Mouse (Mus musculus) heart, adult 8-10 months (tissue): ENCODE measurements at regions not wholly inside any gene's neighbourhood (a gene's known extent, or its start where the extent isn't known, plus 50 kb on each side); places are given as distances from the start of the nearest gene placed in this dataset.
A peak's percentile ranks its signal among the peaks of the same experiment; 100 is the strongest.

Experiments used
- DNase-seq: peaks from one replicate; pipeline ENCODE4 v3.0.0; 2022; ENCODE audit warnings: low spot score

GRCm38 (mm10) chr3:82781464-82781863, 94.8 kb downstream of the Rbm46 start:
- no peak for DNase-seq

DNA sequence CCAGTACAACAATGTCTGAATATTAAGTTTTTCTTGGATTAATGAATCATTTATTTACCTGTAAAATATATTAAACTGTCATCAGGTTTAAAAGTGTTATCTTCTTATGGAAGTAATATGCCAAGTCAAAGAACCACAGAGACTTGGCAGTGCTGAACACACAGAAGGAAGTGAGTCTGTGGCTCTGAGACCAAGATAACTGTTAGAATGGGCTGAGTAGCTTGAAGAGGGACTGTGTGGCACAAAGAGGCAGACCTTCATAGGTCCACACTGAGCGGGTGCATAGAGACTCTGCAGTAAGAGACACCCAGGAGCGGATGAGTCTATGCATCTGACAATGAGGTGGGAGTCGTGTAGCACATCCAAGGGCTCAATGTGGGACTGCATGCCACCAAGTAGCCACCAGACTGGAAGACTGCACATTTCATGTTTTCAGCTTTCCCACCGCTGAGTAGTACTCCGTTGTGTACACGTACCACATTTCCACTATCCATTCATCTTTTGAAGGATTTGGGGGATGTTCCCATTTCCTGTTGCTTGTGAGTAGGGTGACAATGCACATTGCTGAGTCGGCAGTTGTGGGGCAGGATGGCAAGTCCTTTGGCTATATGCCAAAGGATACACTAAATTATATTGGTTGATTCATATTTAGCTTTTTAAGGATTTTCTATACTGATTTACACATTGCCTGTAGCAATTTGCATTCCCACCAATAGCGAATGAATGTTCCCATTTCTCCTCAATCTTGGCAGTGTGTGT, 105.6 kb downstream of the Rbm46 start:
- DNase-seq: no peak

- DNase-seq: no peak
These were observed 108.8 kb downstream of the Rbm46 start for GRCm38 (mm10) chr3:82767484-82767883.

DNA sequence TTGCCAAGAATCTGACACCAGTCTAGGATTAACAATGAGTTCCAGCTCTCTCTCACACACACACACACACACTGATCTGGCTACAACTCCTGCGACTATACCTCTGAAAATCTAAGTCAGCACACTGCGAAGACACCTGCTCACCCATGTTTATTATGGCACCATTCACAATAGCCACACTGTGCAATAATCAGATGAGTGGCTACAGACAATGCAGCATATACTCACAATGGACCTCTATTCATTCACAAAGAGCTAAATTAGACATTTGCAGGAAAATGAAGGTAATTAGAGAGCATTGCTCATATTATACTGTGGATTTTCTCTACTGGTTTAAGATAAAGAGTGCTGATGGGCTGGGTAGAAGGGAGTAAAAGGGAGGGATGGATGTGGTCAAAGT, 116.3 kb downstream of the Rbm46 start:
- no peak for DNase-seq

- DNase-seq: no peak
These were observed 117.3 kb downstream of the Rbm46 start for GRCm38 (mm10) chr3:82758967-82759366.

GRCm38 (mm10) chr3:82725546-82725945, 150.7 kb downstream of the Rbm46 start:
- DNase-seq: peak; percentile 11

GRCm38 (mm10) chr3:82707628-82708027, 159.7 kb upstream of the Npy2r start:
- no peak for DNase-seq

DNA sequence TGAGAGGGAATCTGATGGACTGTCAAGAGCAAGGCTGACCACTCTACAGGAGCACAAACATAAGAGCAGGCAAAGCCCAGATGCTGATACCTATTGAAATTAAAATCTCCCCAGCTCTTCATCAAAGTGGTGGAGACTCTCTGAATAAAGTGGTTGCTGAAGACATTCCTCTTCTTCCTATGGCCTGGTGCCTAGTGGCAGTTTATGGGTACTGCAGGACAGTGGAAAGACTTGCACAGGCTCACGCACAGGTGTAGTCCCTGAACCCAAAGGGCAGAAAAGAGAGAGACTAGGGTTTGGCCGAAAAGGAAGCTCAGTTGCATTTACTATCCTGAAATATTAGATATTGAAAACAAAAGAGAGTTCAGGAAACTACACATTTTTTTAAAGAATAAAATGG, 144.2 kb upstream of the Npy2r start:
- no peak for DNase-seq

DNA sequence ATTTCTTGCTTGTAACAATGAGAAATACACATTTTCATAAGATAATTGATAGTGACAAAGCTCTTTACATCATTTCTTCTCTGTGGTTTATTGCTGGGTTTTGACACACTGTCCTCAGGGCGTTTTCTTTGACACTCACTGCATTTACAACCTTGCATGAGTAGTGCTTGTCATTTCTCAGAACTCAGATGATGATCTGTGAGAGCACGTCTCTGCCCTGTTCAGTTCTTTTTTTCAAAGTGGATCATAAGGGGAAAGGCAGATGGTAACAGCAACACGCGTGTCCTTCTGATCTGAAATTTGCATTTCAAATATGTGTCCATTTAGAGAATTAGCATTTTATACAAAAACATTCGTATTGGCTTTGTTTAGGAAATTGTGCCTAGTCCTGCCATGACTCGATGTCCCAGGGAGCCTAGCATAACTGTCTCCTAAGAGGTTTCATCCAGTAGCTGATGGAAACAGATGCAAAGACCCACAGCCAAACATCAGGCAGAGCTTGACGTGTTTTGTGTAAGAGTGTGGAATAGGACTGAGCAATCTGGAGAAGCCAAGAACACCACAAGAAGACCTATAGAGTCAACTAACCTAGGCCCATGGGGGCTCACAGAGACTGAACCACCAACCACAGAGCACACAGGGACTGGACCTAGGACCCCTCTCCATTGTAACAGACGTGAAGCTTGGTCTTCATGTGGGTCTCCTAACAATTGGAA, 108.4 kb upstream of the Npy2r start:
- DNase-seq: no peak

DNA sequence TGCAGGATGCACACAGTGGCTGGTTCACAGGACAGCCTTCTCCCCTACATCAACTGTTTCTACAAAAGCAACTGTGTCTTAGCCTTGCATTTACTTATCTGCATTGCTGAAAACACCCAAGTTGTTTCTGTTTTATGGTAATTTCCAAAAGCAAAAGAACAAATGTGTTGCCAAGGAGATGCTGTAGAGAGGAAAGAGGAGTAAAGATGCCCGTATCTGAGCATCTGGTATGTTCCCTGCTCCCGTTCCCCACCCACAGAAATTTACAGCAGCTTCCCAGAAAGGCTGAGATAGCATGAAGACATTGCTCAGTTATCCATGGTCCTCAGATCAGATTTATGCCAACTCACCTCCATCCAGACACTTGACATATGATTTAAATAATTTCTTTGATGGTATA, 104.5 kb upstream of the Npy2r start:
- DNase-seq: no peak

DNA sequence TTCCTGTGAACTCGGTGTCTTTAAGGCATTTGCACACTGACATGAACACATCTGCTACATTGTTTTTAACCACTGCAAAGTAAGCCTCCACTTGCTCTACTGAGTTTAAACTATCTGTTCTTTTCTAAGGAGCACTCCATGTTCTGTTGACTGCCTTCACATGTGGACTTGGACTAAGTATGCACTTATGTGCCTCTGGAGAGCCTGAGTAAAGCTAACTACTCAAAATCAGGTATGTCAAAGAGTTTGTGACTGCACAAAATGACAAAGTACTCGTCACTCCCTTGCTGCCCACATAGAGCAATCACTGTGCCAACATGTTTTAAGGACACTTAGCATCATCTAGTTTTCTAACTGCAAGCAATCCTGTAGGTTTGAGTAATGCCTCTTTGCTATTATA, 92.2 kb upstream of the Npy2r start:
- DNase-seq: no peak

DNA sequence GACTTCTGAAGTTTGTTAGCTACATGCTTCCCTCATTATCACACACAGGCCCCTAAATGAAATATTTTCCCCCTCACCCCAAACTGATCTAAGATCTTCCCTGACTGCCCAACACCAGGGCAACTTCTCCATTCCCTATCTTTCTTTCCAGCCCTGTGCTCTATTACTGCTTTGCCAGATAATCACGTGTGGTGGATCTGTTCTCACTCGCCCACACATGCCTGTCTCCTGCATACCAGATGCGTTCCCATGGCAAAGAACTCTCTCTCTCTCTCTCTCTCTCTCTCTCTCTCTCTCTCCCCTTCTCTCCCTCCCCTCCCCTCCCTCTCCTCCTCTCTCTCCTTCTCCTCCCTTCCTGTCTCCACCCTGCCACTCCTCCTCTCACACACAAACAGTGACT, 88.8 kb upstream of the Npy2r start:
- DNase-seq: no peak

- DNase-seq: no peak
These were observed 72.6 kb upstream of the Npy2r start for GRCm38 (mm10) chr3:82620418-82621003.

DNA sequence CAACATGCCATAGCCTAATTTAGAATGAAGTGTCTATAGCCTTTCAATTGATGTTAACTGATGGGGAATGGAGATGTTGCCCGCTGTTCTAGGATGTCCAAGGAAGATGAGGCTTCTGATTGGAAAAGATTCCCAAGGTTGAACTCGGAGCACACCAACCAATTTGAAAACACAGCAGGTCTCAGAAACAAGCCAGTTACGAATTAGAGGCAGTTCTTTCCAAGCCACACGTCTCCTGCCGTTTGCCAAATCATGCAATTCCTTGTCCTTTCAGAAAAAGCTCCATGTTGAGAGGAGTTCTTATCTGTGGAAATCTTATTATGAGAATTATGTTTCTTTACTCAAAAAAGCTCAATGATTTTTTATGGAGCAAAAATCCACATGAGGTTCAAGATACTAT, 71.5 kb upstream of the Npy2r start:
- DNase-seq: no peak

GRCm38 (mm10) chr3:82601880-82602279, 54.0 kb upstream of the Npy2r start:
- DNase-seq: no peak

- DNase-seq: no peak
These were observed 50.8 kb upstream of the Npy2r start for GRCm38 (mm10) chr3:82598656-82599055.
